Mouse (Mus musculus): ENCODE measurements around the gene Glt8d2.

The Glt8d2 gene

GRCm38 (mm10) chr10:82690494-82690893, at the start of gene Glt8d2:
Gene Glt8d2, minus strand, starts transcription at chr10:82690650.
- DNase-seq (ENCODE audit: low spot score) = no peak

- DNase-seq (ENCODE audit: low spot score) = peak; percentile 37
These were observed 9.0 kb upstream of the Glt8d2 start for GRCm38 (mm10) chr10:82699296-82699941.

GRCm38 (mm10) chr10:82698712-82699261, 8.3 kb upstream of the Glt8d2 start:
- peak; percentile 89 for DNase-seq (ENCODE audit: low spot score)

- DNase-seq (ENCODE audit: low spot score) = peak; percentile 42
These were observed 7.0 kb upstream of the Glt8d2 start for GRCm38 (mm10) chr10:82697305-82697898.

GRCm38 (mm10) chr10:82696453-82697079, 6.1 kb upstream of the Glt8d2 start:
- DNase-seq (ENCODE audit: low spot score) = no peak

GRCm38 (mm10) chr10:82695956-82696355, 5.5 kb upstream of the Glt8d2 start, which contains the start of gene Hcfc2:
Gene Hcfc2, plus strand, starts transcription at chr10:82696160.
- no peak for DNase-seq (ENCODE audit: low spot score)

GRCm38 (mm10) chr10:82689681-82690211, 704 bp downstream of the Glt8d2 start:
- DNase-seq (ENCODE audit: low spot score) = no peak

- no peak for DNase-seq (ENCODE audit: low spot score)
These were observed 5.0 kb downstream of the Glt8d2 start for GRCm38 (mm10) chr10:82685440-82685839.

- no peak for DNase-seq (ENCODE audit: low spot score)
These were observed 8.8 kb downstream of the Glt8d2 start for GRCm38 (mm10) chr10:82681639-82682038.

GRCm38 (mm10) chr10:82680769-82681168, 9.7 kb downstream of the Glt8d2 start:
- DNase-seq (ENCODE audit: low spot score) = no peak

- DNase-seq (ENCODE audit: low spot score) = no peak
These were observed 13.5 kb downstream of the Glt8d2 start for GRCm38 (mm10) chr10:82676949-82677348.

- DNase-seq (ENCODE audit: low spot score) = no peak
These were observed 20.2 kb downstream of the Glt8d2 start for GRCm38 (mm10) chr10:82670205-82670604.

- peak; percentile 78 for DNase-seq (ENCODE audit: low spot score)
These were observed 23.8 kb downstream of the Glt8d2 start for GRCm38 (mm10) chr10:82666436-82667234.

- DNase-seq (ENCODE audit: low spot score) = no peak
These were observed 24.5 kb downstream of the Glt8d2 start for GRCm38 (mm10) chr10:82665951-82666350.

GRCm38 (mm10) chr10:82663289-82663688, 27.2 kb downstream of the Glt8d2 start:
- DNase-seq (ENCODE audit: low spot score) = no peak

GRCm38 (mm10) chr10:82662267-82662990, 28.0 kb downstream of the Glt8d2 start:
- DNase-seq (ENCODE audit: low spot score) = peak; percentile 46

- DNase-seq (ENCODE audit: low spot score) = peak; percentile 3
These were observed 28.6 kb downstream of the Glt8d2 start for GRCm38 (mm10) chr10:82661820-82662219.

- no peak for DNase-seq (ENCODE audit: low spot score)
These were observed 35.9 kb downstream of the Glt8d2 start for GRCm38 (mm10) chr10:82654581-82654980.

- no peak for DNase-seq (ENCODE audit: low spot score)
These were observed 37.8 kb downstream of the Glt8d2 start for GRCm38 (mm10) chr10:82652625-82653024.

GRCm38 (mm10) chr10:82651221-82651620, 39.2 kb downstream of the Glt8d2 start:
- no peak for DNase-seq (ENCODE audit: low spot score)

- no peak for DNase-seq (ENCODE audit: low spot score)
These were observed 43.1 kb downstream of the Glt8d2 start for GRCm38 (mm10) chr10:82647205-82647811.

Measured in T-cell, adult 2 months (primary cell).